Mouse (Mus musculus): ENCODE measurements at regions not wholly inside any gene's neighbourhood (a gene's known extent, or its start where the extent isn't known, plus 50 kb on each side); places are given as distances from the start of the nearest gene placed in this dataset.

DNA sequence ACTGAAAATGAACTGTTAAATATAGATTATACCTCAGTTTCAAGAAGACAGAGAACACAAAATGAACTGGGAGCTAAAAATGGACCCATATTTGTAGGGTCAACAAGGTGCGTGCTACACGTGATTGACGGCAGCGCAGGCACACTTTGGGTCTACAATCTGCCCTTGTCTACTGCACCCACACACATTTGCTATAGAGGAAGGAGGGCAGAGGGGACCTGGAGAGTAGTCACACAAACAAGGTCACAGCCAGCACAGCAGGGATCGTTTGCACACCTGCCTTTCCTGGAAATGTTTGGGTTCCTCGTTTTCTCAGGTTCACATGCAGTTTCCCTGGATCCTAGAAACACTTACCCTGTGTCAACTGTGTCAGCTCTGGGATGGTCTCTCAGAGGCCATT lies 63.3 kb upstream of the Cnksr3 start:
- Histone ChIP-seq H3K4me1 (ENCODE audit: control insufficient read depth, insufficient read depth, low read length) (no peaks in the 10 kb centered on the region), H3K27me3 (replicated peaks; ENCODE audit: control insufficient read depth, insufficient read depth, low read length) (no peaks in the 10 kb centered on the region), H3K27ac (ENCODE audit: low read depth, low read length) (no peak overlapping the region), H3K4me2 (ENCODE audit: low read length) (no peak overlapping the region), H3K9me3 (replicated peaks; ENCODE audit: control insufficient read depth, low read length) (no peaks in the 10 kb centered on the region), H3K4me3 (ENCODE audit: low read depth, low read length) (no peak overlapping the region), H3K9ac (ENCODE audit: low read length) (no peak overlapping the region), H3K36me3 (ENCODE audit: control insufficient read depth, insufficient read depth, low read length) (no peaks in the 10 kb centered on the region)
- ATAC-seq (no peak), DNase-seq (ENCODE audit: low spot score) (no peak)
- WGBS, result 87% methylated on average over 6 of the region's 6 CpGs

DNA sequence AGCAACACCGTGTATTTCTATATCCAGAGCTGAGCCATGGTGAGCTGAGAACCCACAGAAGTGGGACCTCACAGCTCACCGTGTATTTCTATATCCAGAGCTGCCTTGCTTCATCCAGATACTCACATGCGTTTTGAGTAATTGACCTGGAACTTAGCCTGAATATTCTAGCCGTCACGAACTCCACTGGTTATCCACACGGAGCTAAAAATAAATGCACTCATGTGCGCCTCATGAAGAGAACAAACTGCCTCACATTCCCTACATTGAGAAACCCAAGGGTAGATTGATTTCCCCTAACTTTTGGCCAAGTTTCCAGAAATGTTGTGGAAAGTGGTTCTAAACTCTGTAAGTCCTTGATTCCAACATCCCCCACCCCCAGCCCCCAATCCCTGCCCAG lies 62.4 kb upstream of the Cnksr3 start:
- H3K9ac ChIP-seq (ENCODE audit: low read length), result no peak overlapping the region
- DNase-seq (ENCODE audit: low spot score) (no peak), ATAC-seq (no peak)
- H3K4me1 ChIP-seq (ENCODE audit: control insufficient read depth, insufficient read depth, low read length), result no peaks in the 10 kb centered on the region
- H3K27me3 ChIP-seq (replicated peaks; ENCODE audit: control insufficient read depth, insufficient read depth, low read length), result no peaks in the 10 kb centered on the region
- no peaks in the 10 kb centered on the region for H3K36me3 ChIP-seq (ENCODE audit: control insufficient read depth, insufficient read depth, low read length)
- H3K4me3 ChIP-seq (ENCODE audit: low read depth, low read length), result no peak overlapping the region
- 93% methylated on average over 7 of the region's 7 CpGs for WGBS
- no peak overlapping the region for H3K4me2 ChIP-seq (ENCODE audit: low read length)
- no peak overlapping the region for H3K27ac ChIP-seq (ENCODE audit: low read depth, low read length)
- no peaks in the 10 kb centered on the region for H3K9me3 ChIP-seq (replicated peaks; ENCODE audit: control insufficient read depth, low read length)

DNA sequence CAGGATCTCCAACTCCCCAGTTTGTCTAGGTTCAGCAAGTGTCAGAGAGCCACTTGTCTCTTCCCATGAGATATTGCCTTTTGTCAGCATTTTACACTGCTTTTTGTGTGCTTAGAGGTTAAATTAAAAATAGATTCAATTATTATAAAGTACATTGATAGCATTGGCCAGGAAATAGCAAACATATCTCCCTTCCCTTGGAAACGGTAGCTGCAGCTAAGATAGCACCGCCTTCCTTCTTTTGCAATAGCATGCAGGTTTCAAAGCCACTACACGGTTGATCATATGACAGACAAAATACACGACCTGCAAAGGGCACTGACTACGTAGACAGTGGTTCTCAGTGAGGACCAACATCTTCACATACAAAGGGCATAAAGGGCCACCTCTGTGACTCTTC lies 59.1 kb upstream of the Cnksr3 start:
- Histone ChIP-seq H3K27ac (ENCODE audit: low read depth, low read length) (no peak overlapping the region), H3K4me1 (ENCODE audit: control insufficient read depth, insufficient read depth, low read length) (no peaks in the 10 kb centered on the region; the same call in 1 of the 2 replicates), H3K4me3 (ENCODE audit: low read depth, low read length) (no peak overlapping the region), H3K36me3 (ENCODE audit: control insufficient read depth, insufficient read depth, low read length) (no peaks in the 10 kb centered on the region), H3K4me2 (ENCODE audit: low read length) (no peak overlapping the region), H3K27me3 (replicated peaks; ENCODE audit: control insufficient read depth, insufficient read depth, low read length) (no peaks in the 10 kb centered on the region), H3K9ac (ENCODE audit: low read length) (no peak overlapping the region), H3K9me3 (replicated peaks; ENCODE audit: control insufficient read depth, low read length) (no peaks in the 10 kb centered on the region)
- no peak for DNase-seq (ENCODE audit: low spot score)
- ATAC-seq, result no peak
- 84% methylated on average over 5 of the region's 5 CpGs for WGBS

GRCm38 (mm10) chr10:7268386-7269033 lies 56.5 kb upstream of the Cnksr3 start:
- Histone ChIP-seq H3K4me2 (ENCODE audit: low read length) (no peak overlapping the region), H3K36me3 (ENCODE audit: control insufficient read depth, insufficient read depth, low read length) (no peaks in the 10 kb centered on the region), H3K9ac (ENCODE audit: low read length) (no peak overlapping the region), H3K9me3 (replicated peaks; ENCODE audit: control insufficient read depth, low read length) (no peaks in the 10 kb centered on the region), H3K27me3 (replicated peaks; ENCODE audit: control insufficient read depth, insufficient read depth, low read length) (no peaks in the 10 kb centered on the region), H3K27ac (ENCODE audit: low read depth, low read length) (no peak overlapping the region), H3K4me1 (ENCODE audit: control insufficient read depth, insufficient read depth, low read length) (peaks cover 2% of the 10 kb centered on the region; the same call in 1 of the 2 replicates), H3K4me3 (ENCODE audit: low read depth, low read length) (no peak overlapping the region)
- 58% methylated on average over 9 of the region's 9 CpGs for WGBS
- peak; percentile 84 for DNase-seq (ENCODE audit: low spot score)
- peak; percentile 86 for ATAC-seq

GRCm38 (mm10) chr10:7267903-7268302 lies 55.9 kb upstream of the Cnksr3 start:
- Histone ChIP-seq H3K27ac (ENCODE audit: low read depth, low read length) (no peak overlapping the region), H3K9me3 (replicated peaks; ENCODE audit: control insufficient read depth, low read length) (no peaks in the 10 kb centered on the region)
- WGBS, result 93% methylated on average over 4 of the region's 4 CpGs

GRCm38 (mm10) chr10:7267106-7267505 lies 55.1 kb upstream of the Cnksr3 start:
- no peak overlapping the region for H3K27ac ChIP-seq (ENCODE audit: low read depth, low read length)
- DNase-seq (ENCODE audit: low spot score) (no peak), ATAC-seq (no peak)
- no peaks in the 10 kb centered on the region for H3K9me3 ChIP-seq (replicated peaks; ENCODE audit: control insufficient read depth, low read length)
- H3K4me2 ChIP-seq (ENCODE audit: low read length), result no peak overlapping the region
- no peaks in the 10 kb centered on the region for H3K27me3 ChIP-seq (replicated peaks; ENCODE audit: control insufficient read depth, insufficient read depth, low read length)
- H3K4me1 ChIP-seq (ENCODE audit: control insufficient read depth, insufficient read depth, low read length), result peaks cover 2% of the 10 kb centered on the region; the same call in 1 of the 2 replicates
- no peak overlapping the region for H3K4me3 ChIP-seq (ENCODE audit: low read depth, low read length)
- no peak overlapping the region for H3K9ac ChIP-seq (ENCODE audit: low read length)
- H3K36me3 ChIP-seq (ENCODE audit: control insufficient read depth, insufficient read depth, low read length), result no peaks in the 10 kb centered on the region
- 76% methylated on average over 4 of the region's 4 CpGs for WGBS

More at GRCm38 (mm10) chr10:7267903-7268302, 55.9 kb upstream of the Cnksr3 start:
- Histone ChIP-seq H3K4me3 (ENCODE audit: low read depth, low read length) (no peak overlapping the region), H3K27me3 (replicated peaks; ENCODE audit: control insufficient read depth, insufficient read depth, low read length) (no peaks in the 10 kb centered on the region), H3K4me2 (ENCODE audit: low read length) (no peak overlapping the region), H3K4me1 (ENCODE audit: control insufficient read depth, insufficient read depth, low read length) (peaks cover 2% of the 10 kb centered on the region; the same call in 1 of the 2 replicates), H3K9ac (ENCODE audit: low read length) (no peak overlapping the region), H3K36me3 (ENCODE audit: control insufficient read depth, insufficient read depth, low read length) (no peaks in the 10 kb centered on the region)
- DNase-seq (ENCODE audit: low spot score), result peak; percentile 29
- ATAC-seq, result peak; percentile 54; the same call in 1 of the 2 replicates

DNA sequence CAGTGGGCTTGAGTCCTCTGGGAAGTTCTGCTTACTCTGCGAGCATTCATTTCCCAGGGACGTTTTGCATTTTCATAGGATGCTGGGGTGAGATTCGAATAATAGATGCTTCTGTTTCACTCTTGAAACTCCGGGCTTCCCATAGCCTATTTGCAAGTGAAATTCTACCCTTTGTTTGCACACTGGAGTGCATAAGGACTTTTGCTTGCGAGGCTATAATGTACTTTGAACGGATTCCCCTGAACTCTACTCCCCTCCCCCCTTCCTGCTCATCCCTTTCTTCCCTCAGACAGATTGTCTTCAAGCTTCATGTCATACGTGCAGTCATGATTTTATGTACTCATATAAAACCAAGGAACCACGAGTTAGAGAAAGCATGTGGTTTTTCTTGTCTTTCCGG lies 53.4 kb upstream of the Cnksr3 start:
- ATAC-seq (peak; percentile 13; the same call in 1 of the 2 replicates), DNase-seq (ENCODE audit: low spot score) (peak; percentile 33)
- Histone ChIP-seq H3K4me1 (ENCODE audit: control insufficient read depth, insufficient read depth, low read length) (peaks cover 2% of the 10 kb centered on the region; the same call in 1 of the 2 replicates), H3K9me3 (replicated peaks; ENCODE audit: control insufficient read depth, low read length) (no peaks in the 10 kb centered on the region), H3K9ac (ENCODE audit: low read length) (no peak overlapping the region), H3K36me3 (ENCODE audit: control insufficient read depth, insufficient read depth, low read length) (no peaks in the 10 kb centered on the region), H3K4me2 (ENCODE audit: low read length) (no peak overlapping the region), H3K27ac (ENCODE audit: low read depth, low read length) (no peak overlapping the region), H3K4me3 (ENCODE audit: low read depth, low read length) (no peak overlapping the region), H3K27me3 (replicated peaks; ENCODE audit: control insufficient read depth, insufficient read depth, low read length) (no peaks in the 10 kb centered on the region)
- WGBS, result 45% methylated on average over 9 of the region's 9 CpGs

GRCm38 (mm10) chr10:7264721-7265120 lies 52.7 kb upstream of the Cnksr3 start:
- no peak overlapping the region for H3K9ac ChIP-seq (ENCODE audit: low read length)
- no peaks in the 10 kb centered on the region for H3K9me3 ChIP-seq (replicated peaks; ENCODE audit: control insufficient read depth, low read length)
- H3K27me3 ChIP-seq (replicated peaks; ENCODE audit: control insufficient read depth, insufficient read depth, low read length), result no peaks in the 10 kb centered on the region
- H3K36me3 ChIP-seq (ENCODE audit: control insufficient read depth, insufficient read depth, low read length), result no peaks in the 10 kb centered on the region
- H3K4me2 ChIP-seq (ENCODE audit: low read length), result no peak overlapping the region
- no peak overlapping the region for H3K4me3 ChIP-seq (ENCODE audit: low read depth, low read length)
- DNase-seq (ENCODE audit: low spot score), result no peak
- 58% methylated on average over 4 of the region's 4 CpGs for WGBS
- H3K27ac ChIP-seq (ENCODE audit: low read depth, low read length), result no peak overlapping the region
- H3K4me1 ChIP-seq (ENCODE audit: control insufficient read depth, insufficient read depth, low read length), result peaks cover 2% of the 10 kb centered on the region; the same call in 1 of the 2 replicates
- ATAC-seq, result no peak
